10 mouse cellular contexts compared by ENCODE assay signal in the genomic region with DNA sequence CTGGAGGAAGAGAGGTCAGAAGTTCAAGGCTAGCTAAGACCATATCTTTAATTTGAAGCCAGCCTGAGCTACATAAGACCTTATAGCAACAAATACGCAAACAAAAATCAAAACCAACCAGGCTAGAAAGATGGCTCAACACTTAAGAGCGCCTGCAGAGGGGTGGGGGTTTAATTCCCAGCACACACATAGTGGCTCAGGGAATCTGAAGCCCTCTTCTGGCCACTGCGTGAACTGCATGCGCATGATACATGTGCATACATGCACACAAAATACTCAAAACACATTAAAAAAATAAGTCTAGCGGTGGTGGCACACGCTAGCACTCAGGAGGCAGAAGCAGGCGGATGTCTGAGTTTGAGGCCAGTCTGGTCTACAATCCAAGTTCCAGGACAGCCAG. TPM values are rescaled to one million over a fixed set of nuclear protein-coding genes. Genes with fewer than 3 reads are reported as not detected.
DNase-seq lines count a peak whose midpoint lies in the region; ATAC-seq and TF ChIP-seq lines count a peak whose summit lies in the region.
"Had no signal": no experiment of that assay in that cellular context is flagged by ENCODE, and none has a peak within 500 bp of the region (broad histone marks: within the 10 kb centered on the region; RNA-seq: fewer than 3 reads in every experiment).

No protein-coding gene starts in this region.

- no peak overlapping the region for H3K9ac ChIP-seq in midbrain, embryonic 13.5 days (replicated peaks)
- no peak overlapping the region for H3K9ac ChIP-seq in liver, postnatal 0 days (replicated peaks)

- H3K27me3 ChIP-seq in midbrain, embryonic 10.5 days (ENCODE audit: low read depth, poor library complexity, severe bottlenecking), result peaks cover 95% of the 10 kb centered on the region
- H3K27me3 ChIP-seq in midbrain, embryonic 13.5 days, result peaks cover 93% of the 10 kb centered on the region
- peaks cover 47% of the 10 kb centered on the region for H3K27me3 ChIP-seq in liver, postnatal 0 days (ENCODE audit: insufficient read depth, low read length)

- H3K4me2 ChIP-seq in midbrain, embryonic 13.5 days (replicated peaks), result no peak overlapping the region
- H3K4me2 ChIP-seq in liver, postnatal 0 days (ENCODE audit: low read depth, low read length), result no peak overlapping the region

- intact Hi-C loops in gastrocnemius, adult 2 months (cut with DNase I), result no loop called here
- intact Hi-C loops in left cerebral cortex, postnatal 25 days (cut with DNase I), result no loop called here

- no peak for DNase-seq in gastrocnemius, adult 2 months
- DNase-seq in gastrocnemius, postnatal 10 days, result no peak
- peak; percentile 42 for DNase-seq in midbrain, embryonic 10.5 days (ENCODE audit: low spot score)
- DNase-seq in MEL-GATA-1-ER (ENCODE audit: extremely low read depth, low read depth), result peak; percentile 57
- DNase-seq in liver, postnatal 0 days, result peak; percentile 54
- DNase-seq in ovary, postnatal 36 days (ENCODE audit: low spot score), result no peak
- DNase-seq in left cerebral cortex, postnatal 25 days (ENCODE audit: low spot score in 2 of 2), result no peak

- peaks cover 17% of the 10 kb centered on the region for H3K4me1 ChIP-seq in midbrain, embryonic 10.5 days
- H3K4me1 ChIP-seq in midbrain, embryonic 13.5 days (replicated peaks), result peaks cover 12% of the 10 kb centered on the region
- peaks cover 3% of the 10 kb centered on the region for H3K4me1 ChIP-seq in liver, postnatal 0 days (ENCODE audit: insufficient read depth)

- no peaks in the 10 kb centered on the region for H3K36me3 ChIP-seq in midbrain, embryonic 10.5 days
- no peaks in the 10 kb centered on the region for H3K36me3 ChIP-seq in midbrain, embryonic 13.5 days
- H3K36me3 ChIP-seq in liver, postnatal 0 days (replicated peaks; ENCODE audit: insufficient read depth, low read length), result no peaks in the 10 kb centered on the region

- H3K27ac ChIP-seq in gastrocnemius, adult 2 months, result no peak overlapping the region
- no peak overlapping the region for H3K27ac ChIP-seq in midbrain, embryonic 10.5 days (replicated peaks)
- no peak overlapping the region for H3K27ac ChIP-seq in midbrain, embryonic 13.5 days
- H3K27ac ChIP-seq in liver, postnatal 0 days (ENCODE audit: low read depth), result no peak overlapping the region

- TF ChIP-seq EP300 in liver, postnatal 0 days (IDR thresholded peaks at IDR 0.05; ENCODE audit: low read depth), result no peak

- no peak for ATAC-seq in midbrain, embryonic 13.5 days
- ATAC-seq in liver, postnatal 0 days, result no peak

- no peak overlapping the region for H3K4me3 ChIP-seq in gastrocnemius, adult 2 months
- no peak overlapping the region for H3K4me3 ChIP-seq in midbrain, embryonic 10.5 days
- H3K4me3 ChIP-seq in midbrain, embryonic 13.5 days (replicated peaks), result no peak overlapping the region
- no peak overlapping the region for H3K4me3 ChIP-seq in liver, postnatal 0 days (ENCODE audit: low read depth, low read length)

- WGBS in midbrain, embryonic 10.5 days, result 39% methylated on average over 7 of the region's 7 CpGs
- 45% methylated on average over 7 of the region's 7 CpGs for WGBS in midbrain, embryonic 13.5 days
- WGBS in liver, postnatal 0 days (ENCODE audit: insufficient replicate concordance), result 38% methylated on average over 7 of the region's 7 CpGs

- peak; percentile 56 for TF ChIP-seq CTCF in gastrocnemius, adult 2 months (IDR thresholded peaks at IDR 0.05)
- TF ChIP-seq CTCF in liver, postnatal 0 days (IDR thresholded peaks at IDR 0.05; ENCODE audit: low read depth), result peak; percentile 65

- no peaks in the 10 kb centered on the region for H3K9me3 ChIP-seq in midbrain, embryonic 10.5 days (replicated peaks)
- no peaks in the 10 kb centered on the region for H3K9me3 ChIP-seq in midbrain, embryonic 13.5 days
- H3K9me3 ChIP-seq in liver, postnatal 0 days (ENCODE audit: low read length), result 0 out of 2 replicates have a peak, but pooled peaks cover 4% of the 10 kb centered on the region

RNA-seq across cellular contexts. Expression of a gene that starts 3.9 kb away (rescaled TPM):
- under 1 TPM in 1 of 2 experiments, not detected in 1; 0.08 TPM for total RNA-seq in gastrocnemius, adult 2 months (2021)
- total RNA-seq in gastrocnemius, postnatal 10 days (2021), result not detected
- polyA plus RNA-seq in midbrain, embryonic 10.5 days (2016; fragmentation: Nextera tagmentation; extraction: Ambion mirVana), result 22.0 and 24.0 TPM in 2 replicates
- polyA plus RNA-seq in midbrain, embryonic 13.5 days (2015; fragmentation: Nextera tagmentation; extraction: Ambion mirVana), result 4.0 and 8.6 TPM in 2 replicates
- not detected in 2 replicates for polyA plus RNA-seq in liver, postnatal 0 days (2015; fragmentation: Nextera tagmentation; extraction: Ambion mirVana)
- not detected for total RNA-seq in left cerebral cortex, postnatal 25 days (2021)
- total RNA-seq: heart, postnatal 25 days; layer of hippocampus, postnatal 14 days had no signal

RNA-seq across cellular contexts. Expression of a gene that starts 7.8 kb away (rescaled TPM):
- total RNA-seq in gastrocnemius, adult 2 months (2021), result 1 to 10 TPM in 1 of 2 experiments, under 1 TPM in 1; 0.97 to 1.4 TPM
- 1 to 10 TPM; 1.3 to 1.5 TPM for total RNA-seq in gastrocnemius, postnatal 10 days (2021)
- 0.14 and 0.24 TPM in 2 replicates for polyA plus RNA-seq in midbrain, embryonic 10.5 days (2016; fragmentation: Nextera tagmentation; extraction: Ambion mirVana)
- polyA plus RNA-seq in midbrain, embryonic 13.5 days (2015; fragmentation: Nextera tagmentation; extraction: Ambion mirVana), result 0.24 TPM in 1 of 2 replicates, not detected in the other
- 0.04 and 0.08 TPM in 2 replicates for polyA plus RNA-seq in liver, postnatal 0 days (2015; fragmentation: Nextera tagmentation; extraction: Ambion mirVana)
- under 1 TPM; 0.37 to 0.62 TPM for total RNA-seq in left cerebral cortex, postnatal 25 days (2021)

RNA-seq across cellular contexts. Expression of a gene that starts 22.7 kb away (rescaled TPM):
- 1 to 10 TPM; 8.1 to 9.4 TPM for total RNA-seq in gastrocnemius, adult 2 months (2021)
- total RNA-seq in gastrocnemius, postnatal 10 days (2021), result 10 to 100 TPM; 21.2 to 24.2 TPM
- polyA plus RNA-seq in midbrain, embryonic 10.5 days (2016; fragmentation: Nextera tagmentation; extraction: Ambion mirVana), result 41.2 and 43.2 TPM in 2 replicates
- polyA plus RNA-seq in midbrain, embryonic 13.5 days (2015; fragmentation: Nextera tagmentation; extraction: Ambion mirVana), result 57.5 and 66.0 TPM in 2 replicates
- 9.6 and 10.4 TPM in 2 replicates for polyA plus RNA-seq in liver, postnatal 0 days (2015; fragmentation: Nextera tagmentation; extraction: Ambion mirVana)
- total RNA-seq in left cerebral cortex, postnatal 25 days (2021), result 100 to 1,000 TPM; 767 to 776 TPM

RNA-seq across cellular contexts. Expression of a gene that starts 23.5 kb away (rescaled TPM):
- total RNA-seq in gastrocnemius, adult 2 months (2021), result under 1 TPM; 0.33 to 0.78 TPM
- total RNA-seq in gastrocnemius, postnatal 10 days (2021), result 1 to 10 TPM; 2.2 to 2.7 TPM
- polyA plus RNA-seq in midbrain, embryonic 10.5 days (2016; fragmentation: Nextera tagmentation; extraction: Ambion mirVana), result 0.54 and 0.82 TPM in 2 replicates
- polyA plus RNA-seq in midbrain, embryonic 13.5 days (2015; fragmentation: Nextera tagmentation; extraction: Ambion mirVana), result 0.50 and 1.2 TPM in 2 replicates
- not detected in 2 replicates for polyA plus RNA-seq in liver, postnatal 0 days (2015; fragmentation: Nextera tagmentation; extraction: Ambion mirVana)
- 100 to 1,000 TPM; 829 to 842 TPM for total RNA-seq in left cerebral cortex, postnatal 25 days (2021)

RNA-seq across cellular contexts. Expression of a gene that starts 45.6 kb away (rescaled TPM):
- total RNA-seq in gastrocnemius, adult 2 months (2021), result 10 to 100 TPM; 49.0 to 59.5 TPM
- 10 to 100 TPM; 35.8 to 36.6 TPM for total RNA-seq in gastrocnemius, postnatal 10 days (2021)
- polyA plus RNA-seq in midbrain, embryonic 10.5 days (2016; fragmentation: Nextera tagmentation; extraction: Ambion mirVana), result 90.4 and 94.9 TPM in 2 replicates
- 83.3 and 89.9 TPM in 2 replicates for polyA plus RNA-seq in midbrain, embryonic 13.5 days (2015; fragmentation: Nextera tagmentation; extraction: Ambion mirVana)
- 42.0 and 47.4 TPM in 2 replicates for polyA plus RNA-seq in liver, postnatal 0 days (2015; fragmentation: Nextera tagmentation; extraction: Ambion mirVana)
- total RNA-seq in left cerebral cortex, postnatal 25 days (2021), result 10 to 100 TPM; 44.1 to 55.6 TPM

Comparison
In these comparisons a context has a peak if more than half of its experiments do, and no peak if none do; other contexts are left out.
1. DNase-seq: peak in midbrain, embryonic 10.5 days (single experiment), MEL-GATA-1-ER (single experiment) and liver, postnatal 0 days (single experiment); none in gastrocnemius, adult 2 months (single experiment), gastrocnemius, postnatal 10 days (single experiment), ovary, postnatal 36 days (single experiment) and left cerebral cortex, postnatal 25 days (0 of 2).
2. RNA of a gene that starts 22.7 kb away (total RNA-seq): 767 to 776 TPM in left cerebral cortex, postnatal 25 days; 21.2 to 24.2 TPM in gastrocnemius, postnatal 10 days and 8.1 to 9.4 TPM in gastrocnemius, adult 2 months; every median in the first group is over 10 times any median in the second.